Mouse (Mus musculus) embryo, embryonic 11.5 days (tissue): ENCODE results near the gene AC124108.1.

Experiments used
- DNase-seq: peaks from one replicate; pipeline ENCODE4 v3.0.0-alpha.2; 2012; ENCODE audit warnings: low read depth, low spot score

The AC124108.1 gene

DNA sequence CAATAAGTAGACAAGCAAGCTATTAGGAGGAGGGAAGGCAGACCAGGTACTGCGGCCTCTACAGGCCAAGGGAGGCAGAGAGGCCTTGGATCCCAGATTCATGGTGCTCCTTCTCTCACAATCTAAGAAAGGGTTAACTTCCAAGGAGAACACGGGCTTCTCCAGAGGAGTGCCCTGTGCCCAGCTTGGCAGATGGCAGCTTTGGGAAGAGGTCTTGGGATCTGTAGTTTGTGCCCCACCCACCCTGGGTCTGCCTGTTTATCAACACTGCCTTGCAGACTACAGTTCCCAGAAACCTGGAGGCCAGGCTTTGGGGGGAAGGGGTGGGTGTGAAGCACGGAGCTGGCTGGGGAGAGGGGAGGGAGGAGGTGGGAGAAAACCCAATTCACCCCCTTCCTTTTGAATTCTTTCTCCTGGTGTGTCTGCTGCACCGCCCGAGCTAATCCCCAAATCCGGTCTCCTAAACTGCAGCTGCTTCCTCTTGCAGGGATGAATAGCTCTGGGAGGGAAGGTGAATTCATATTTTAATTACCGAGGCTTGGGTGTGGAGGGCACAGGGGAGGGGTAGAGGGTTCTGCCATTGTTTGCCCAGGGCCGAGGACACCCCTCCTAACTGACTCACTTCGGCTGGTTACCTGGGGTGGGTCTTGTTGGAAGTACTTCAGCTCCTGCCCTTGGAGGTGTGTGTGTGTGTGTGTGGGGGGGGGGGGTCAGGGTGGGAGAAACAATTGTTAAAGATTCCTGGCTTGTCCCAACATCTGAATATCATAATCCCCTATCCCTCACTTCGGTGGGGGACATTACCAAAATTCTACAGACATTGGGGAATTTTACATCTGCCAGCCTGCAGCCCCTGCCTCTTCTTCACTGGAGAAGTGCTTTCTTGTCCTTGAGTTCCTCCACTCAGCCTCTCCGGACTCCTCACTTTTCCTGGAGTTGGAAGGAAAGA lies 9.6 kb downstream of the AC124108.1 start:
- peak; percentile 24 for DNase-seq

DNA sequence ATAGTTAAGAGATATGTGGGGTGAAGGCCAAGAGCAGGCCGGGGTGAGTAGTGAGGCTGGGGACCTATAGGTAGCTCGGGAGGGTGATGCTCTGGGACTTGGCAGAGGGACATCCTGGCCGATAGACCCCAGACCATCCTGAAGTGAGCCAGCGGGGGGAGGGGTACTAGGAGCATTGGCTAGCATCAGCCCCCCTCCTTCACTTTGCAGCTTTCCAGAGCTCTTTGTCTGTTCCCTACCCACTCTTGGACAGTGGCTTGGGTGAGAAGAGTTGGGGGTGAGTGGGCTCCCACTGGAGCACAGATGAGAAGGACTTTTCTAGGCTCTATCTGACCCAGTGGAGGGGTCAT lies 10.2 kb downstream of the AC124108.1 start:
- no peak for DNase-seq

DNA sequence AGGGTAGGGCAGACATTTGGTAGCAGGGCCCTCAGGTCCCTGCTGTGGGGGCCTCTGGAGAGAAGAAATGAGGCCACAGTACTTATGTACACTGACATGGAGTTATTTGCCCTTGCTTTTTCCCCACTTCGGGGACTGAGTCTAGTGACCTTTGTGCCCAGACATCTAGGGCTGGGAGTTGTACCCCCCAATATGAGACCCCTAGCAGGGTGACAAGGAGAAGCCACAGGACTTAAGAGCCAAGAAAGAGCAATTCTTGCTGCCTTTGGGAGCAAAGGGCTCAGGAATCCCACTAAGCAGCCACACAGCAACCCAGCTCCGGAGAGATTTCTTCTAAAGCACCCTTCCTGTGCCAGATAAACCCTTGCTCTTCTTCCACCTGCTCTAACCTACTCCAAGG lies 10.7 kb downstream of the AC124108.1 start:
- no peak for DNase-seq

DNA sequence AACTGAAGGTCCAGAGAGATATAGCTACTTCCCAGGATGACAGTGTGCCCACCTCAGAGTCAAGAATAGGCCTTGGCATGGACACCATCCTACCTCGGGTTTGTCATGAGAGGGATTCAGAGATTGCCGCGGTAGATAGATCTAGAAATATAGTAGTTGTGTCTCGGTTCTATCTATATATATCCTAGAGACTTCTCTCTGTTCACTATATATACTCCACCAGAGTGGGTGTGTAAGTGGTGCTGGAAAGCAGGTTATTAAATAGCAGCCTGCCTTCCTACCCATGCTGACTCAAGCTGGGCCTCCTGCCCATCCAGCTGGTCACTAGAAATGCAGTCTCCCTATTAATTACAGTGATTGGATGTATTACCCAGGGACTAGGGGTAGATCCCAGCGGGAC lies 11.5 kb downstream of the AC124108.1 start:
- DNase-seq = no peak

DNA sequence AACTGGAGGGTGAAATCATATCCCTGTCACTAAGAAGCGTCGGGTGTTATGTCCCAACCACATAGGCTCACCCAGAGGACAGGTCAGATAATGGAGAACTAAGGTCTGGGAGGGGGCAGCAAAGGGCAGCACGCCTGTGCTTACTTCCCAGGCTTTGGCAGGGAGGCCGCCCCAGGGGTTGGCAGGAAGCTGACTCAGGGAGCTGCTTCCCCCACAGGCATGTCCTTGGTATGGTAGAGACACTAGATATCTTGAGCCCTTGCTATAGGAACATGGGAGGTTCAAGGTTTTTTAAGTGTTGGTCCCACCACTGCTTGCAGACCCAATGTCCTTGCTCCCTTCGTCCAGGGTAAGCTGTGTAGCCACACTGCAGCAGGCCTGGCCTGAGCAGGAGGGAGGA lies 14.7 kb downstream of the AC124108.1 start:
- DNase-seq = no peak

DNA sequence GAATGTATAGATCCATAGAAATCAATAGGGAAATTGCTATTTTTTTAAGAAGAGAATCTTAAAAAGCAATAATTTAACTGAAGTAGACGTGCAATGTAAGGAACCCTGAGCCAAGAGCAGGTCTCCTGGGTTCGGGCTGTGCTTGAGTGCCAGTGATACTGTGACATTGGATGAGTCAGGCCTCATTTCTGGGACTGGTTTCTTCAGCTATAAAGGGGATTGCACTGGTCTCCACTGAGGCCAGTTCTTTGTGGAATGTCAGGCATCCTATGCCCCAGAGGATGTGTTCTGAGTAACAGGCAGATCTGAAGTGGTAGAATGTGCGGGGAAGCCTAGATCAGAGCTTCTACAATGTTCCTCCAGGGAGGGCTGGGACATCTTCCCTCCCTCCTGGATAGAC lies 15.6 kb downstream of the AC124108.1 start:
- no peak for DNase-seq

DNA sequence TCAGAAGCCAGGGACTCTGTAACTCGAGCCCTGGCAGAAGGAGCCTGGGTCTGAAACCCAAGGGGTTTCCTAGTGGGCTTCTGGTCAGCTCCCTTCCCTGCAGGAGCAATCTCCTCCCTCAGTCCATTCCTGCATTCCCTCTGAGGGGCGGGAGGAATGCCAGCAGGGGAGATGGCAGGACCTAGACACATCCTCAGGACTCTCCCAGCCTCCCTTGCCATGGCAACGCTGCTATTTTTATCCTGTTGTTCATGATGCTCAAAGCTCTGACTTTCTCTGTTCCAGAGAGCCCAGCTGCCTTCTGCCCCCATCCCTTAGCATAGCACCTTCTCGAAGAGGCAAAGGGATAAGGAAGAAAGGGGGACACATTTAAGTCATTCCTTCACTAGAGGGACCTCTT lies 16.9 kb downstream of the AC124108.1 start:
- no peak for DNase-seq

DNA sequence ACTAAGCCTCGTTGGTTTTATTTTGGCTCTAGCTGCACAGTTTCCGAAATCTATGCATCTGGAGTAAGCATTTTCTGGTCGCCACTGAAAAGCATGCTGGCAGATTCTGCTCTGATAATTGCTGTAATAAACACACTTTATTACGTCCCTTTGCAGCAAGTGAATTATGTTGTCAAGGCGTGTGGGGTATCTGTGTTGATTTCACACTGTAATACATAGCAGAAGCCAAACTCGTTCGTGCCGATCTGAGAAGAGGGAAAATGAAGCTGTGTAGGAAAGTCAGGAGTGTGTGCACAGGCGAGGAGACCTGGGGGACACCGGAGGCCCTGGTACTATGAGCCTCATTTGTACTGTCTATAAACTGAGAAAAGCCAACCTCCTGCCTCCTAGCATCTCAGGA lies 18.1 kb downstream of the AC124108.1 start:
- DNase-seq = no peak

DNA sequence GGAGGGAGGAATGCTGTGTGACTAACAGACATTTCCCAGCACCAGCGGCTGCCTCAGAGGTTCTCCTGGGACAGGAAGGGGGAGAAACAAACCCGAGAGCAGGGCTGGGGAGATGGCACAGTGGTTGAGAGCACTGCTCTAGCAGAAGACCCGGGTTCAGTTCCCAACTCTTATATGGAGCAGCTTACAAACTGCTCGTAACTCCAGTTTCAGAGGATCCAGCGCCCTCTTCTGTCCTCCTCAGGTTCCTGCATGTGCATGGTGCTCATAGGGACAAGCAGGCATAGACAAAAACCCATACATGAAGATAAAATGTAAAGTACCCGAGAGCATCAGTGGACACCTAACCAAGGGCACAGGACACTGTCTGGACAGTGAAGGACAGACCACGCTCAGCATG lies 19.7 kb downstream of the AC124108.1 start:
- DNase-seq = peak; percentile 37

DNA sequence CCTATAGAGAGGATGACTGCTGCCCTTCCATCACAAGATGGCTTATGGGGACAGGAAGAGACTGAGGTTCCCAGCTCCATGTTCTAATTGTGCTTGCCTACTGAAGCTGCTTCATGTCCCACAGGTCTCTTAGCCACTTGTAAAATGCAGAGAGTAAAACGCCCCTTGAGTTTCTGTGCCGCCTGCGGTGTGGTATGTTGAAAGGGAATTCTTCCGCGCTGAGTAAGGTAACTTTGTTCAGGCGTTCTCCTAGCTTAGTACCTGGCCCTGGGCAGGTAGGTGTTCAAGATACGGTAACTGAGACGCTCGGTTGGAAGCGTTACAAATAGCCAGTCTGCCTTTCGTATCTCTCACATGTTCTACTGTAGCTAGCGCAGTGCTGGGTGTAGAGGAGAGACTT lies 20.4 kb downstream of the AC124108.1 start:
- no peak for DNase-seq

DNA sequence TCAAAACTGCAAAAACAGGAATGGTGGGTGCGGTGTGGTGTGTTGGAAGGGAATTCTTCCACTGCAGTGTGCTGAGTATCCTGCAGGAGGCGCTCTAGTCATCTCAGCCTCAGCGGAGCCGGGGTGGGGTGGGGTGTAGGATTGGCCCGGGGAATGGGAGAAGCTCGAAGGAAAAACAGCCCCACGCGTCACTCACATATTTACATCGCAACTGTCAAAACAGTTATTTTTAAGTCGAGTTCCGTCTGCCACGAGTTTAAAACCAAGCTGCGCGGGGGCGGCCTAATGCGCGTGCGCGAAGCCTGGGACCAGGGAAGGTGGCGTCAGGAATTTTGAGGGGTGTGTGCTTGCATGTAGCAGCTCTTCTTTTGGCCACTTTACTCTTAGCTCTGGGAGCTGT lies 21.0 kb downstream of the AC124108.1 start:
- peak; percentile 27 for DNase-seq

DNA sequence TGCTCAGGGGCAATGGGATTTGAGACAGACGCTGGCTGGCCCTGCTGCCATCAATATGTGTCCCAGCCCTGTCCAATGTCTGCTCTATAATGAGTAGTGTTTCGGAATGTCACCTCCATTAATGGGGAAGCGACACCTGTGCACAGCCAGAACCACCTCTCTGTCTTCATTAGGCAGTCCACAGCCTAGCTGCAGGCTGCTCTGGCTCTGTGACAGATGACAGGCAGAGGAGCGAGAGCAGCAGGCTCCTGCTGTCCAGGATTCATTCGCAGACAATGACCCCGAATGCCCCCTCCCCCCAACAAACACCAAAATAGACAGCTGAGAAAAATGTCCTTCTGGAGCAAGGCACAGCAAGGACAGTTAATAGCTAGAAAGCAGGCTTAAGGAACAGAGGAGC lies 21.8 kb downstream of the AC124108.1 start:
- no peak for DNase-seq

DNA sequence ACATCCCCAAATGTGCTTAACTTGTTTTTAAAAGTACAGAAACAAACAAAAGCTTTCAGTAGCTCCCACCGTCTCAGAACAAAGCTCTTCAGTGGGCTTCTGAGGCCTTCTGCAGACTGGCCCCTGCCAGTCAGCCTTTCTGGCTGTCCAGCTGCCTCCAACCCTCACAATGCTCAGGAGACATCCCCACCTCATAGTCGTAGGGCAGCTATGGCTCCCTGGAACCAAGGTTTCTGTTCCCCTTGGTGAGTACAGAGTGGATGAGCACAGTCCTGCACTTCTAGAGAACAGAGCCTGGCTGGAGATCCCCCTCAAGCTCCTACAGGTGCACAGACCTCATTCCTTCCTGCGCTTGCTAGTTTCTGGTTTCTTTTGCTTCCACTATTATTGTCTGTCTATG lies 25.0 kb downstream of the AC124108.1 start:
- no peak for DNase-seq

DNA sequence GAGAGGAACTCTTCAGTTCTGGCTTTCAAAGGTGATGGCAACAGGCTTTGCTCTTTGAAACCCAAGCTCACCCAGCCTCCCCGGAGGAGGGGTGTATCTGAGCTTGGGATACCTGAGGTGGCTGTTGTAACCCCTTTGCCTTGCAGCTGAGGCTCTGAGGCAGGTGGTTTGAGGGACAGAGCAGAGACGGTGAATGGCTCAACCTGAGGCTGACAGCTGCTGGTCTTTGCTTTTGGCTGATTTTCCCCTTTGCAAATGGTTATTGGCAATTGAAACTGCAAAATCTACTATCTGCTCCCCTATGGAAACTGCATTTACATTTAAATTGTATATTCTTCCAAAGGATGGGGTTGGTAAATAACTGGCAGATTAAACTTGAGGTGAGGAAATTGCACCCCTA lies 30.4 kb downstream of the AC124108.1 start:
- DNase-seq = no peak

DNA sequence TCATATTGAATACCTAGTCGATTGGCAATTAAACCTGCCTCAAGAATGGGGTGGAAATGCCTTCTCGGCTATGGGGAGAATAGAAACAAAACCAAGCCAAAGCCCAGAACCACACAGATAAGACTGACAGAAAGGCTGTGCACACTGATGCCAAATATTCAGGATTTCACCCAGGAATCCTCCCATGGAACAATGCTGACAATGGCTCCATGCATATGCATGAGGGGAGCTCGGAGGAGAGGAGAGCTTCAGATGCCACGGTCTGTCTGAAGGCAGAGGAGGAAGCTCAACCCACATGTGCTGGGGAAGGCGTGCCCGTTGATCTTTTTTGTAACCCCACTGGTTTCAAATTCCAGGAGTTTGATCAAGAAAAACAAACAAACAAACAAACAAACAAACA lies 30.9 kb downstream of the AC124108.1 start:
- no peak for DNase-seq

DNA sequence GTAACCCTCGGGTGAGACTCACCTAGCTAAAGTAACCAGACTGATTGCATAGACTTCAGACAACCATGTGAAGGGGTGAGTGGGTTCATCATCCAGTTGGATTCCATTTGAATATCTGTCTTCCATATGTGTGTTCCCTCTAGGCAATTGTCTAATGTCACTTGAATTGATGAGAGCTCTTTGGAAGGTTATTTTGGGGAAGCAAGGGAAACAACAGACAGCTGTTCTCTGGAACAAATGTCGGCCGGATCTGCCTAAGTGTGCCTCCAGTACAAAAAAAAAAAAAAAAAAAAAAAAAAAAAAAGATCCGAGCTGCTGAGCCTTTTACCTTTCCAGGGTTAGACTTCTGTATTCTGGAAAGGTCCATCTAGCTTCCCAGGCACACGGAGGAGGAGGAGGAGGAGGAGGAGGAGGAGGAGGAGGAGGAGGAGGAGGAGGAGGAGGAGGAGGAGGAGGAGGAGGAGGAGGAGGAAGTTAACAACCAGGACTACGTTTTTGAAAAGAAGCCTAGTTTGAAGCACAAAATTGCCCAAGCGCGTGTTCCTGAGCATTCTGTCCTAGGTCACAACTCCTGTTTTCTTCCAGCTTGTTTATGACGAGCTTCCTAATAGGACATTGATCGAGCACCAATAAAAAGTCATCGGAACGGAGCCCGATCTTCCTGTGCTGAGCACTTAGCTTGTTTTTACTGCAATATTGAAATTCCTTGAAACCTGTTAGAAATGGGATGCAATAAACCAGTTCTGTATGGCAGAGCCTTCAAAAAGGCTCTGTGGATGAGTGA lies 35.2 kb downstream of the AC124108.1 start:
- DNase-seq = no peak

DNA sequence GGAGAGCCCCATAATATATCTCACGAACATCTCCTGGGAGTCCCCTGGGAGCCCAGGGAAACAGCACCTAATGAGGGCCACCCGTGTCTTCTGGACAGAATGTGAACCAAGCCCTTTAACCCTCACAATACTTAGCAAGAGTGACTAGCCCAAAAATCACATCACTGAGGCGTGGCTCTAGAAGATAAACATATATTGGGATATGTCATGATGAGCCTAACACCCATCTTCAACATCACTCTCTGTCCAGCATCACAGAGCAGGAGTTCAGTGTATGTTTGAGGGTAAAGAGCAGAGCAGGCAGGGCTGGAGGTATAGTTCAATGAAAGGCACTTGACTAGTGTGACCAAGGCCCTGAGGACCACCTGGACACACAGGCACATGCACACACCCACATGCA lies 38.4 kb downstream of the AC124108.1 start, which contains the start of gene Gm10188:
Gm10188 (minus strand) TSS at position 101 of the 400 bp plus-strand sequence.
- no peak for DNase-seq

DNA sequence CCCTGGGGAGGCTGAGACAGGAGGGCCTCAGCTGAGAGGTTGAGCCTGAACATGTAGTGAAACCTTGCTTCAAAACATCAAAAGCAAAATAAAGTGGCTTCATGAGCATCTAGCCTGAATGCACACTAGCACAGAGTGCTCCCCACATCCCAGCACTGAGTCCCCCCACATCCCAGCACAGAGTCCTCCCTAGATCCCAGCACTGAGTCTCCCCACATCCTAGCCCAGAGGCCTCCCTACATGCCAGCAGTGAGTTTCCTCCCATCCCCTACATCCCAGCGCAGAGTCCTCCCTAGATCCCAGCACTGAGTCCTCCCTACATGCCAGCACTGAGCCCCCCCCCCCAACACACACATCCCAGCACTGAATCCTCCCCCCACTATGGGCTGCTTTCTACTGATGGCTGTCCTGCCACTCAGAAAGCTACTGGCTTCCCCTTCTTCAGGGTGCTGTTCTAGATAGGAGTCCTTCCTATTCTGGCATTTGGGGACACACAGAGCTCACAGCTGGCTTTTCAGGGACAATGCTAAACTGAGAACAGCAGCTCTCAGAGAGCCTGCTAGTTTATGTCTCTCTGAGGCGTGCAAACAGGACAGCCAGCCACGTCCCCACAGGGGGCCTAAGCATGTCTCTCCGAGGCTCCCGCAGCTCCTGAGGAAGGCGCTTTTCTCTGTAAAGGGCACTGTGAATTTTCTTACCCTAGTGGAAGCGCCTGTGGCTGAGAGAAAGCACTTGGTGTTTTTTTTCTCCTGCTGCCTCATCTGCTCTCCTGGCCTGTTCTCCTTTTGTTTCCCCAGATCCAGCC lies 40.4 kb downstream of the AC124108.1 start:
- no peak for DNase-seq

DNA sequence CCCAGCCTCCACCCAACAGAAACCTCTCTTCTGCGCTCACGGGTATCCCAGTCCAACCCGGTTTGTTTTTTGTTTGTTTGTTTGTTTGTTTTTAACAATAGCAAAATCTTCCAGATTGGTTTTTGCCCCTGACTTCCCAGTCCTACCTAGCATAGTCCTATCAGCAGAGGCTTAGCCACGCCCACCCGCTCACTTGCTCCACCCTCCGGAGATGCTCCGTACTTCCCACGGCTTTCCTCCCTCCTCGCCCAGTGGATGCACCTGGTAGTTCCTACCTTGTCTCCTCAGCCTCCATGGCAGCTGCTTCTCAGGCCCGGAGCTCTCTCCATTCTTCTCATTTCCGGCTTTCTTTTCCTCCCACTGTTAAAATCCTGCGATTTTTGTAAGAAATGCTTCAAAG lies 42.3 kb downstream of the AC124108.1 start:
- no peak for DNase-seq

DNA sequence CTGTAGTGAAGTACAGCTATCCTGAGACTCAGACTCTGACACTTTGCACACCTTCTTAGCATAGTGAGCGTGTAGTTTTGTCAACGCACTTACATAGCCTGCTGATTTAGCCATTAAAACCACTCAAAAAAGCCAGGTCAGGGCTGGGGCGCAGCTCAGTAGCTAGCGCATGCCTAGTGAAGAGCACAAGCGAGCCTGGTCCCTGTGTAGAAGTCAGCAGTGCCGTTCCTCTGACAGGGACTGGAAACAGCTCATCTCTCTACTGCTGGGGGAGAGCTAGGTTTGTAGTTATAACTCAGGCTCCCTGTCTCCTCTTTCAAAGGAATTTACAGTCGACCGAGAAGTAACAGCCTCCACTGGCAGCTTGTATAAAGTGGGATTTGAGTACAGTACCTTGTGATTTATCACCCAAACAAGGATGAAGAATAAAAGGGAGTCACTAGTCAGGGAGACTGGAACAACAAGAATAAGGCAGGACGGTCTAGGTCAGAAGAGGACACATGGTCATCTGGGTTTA lies 43.6 kb downstream of the AC124108.1 start:
- DNase-seq = no peak

DNA sequence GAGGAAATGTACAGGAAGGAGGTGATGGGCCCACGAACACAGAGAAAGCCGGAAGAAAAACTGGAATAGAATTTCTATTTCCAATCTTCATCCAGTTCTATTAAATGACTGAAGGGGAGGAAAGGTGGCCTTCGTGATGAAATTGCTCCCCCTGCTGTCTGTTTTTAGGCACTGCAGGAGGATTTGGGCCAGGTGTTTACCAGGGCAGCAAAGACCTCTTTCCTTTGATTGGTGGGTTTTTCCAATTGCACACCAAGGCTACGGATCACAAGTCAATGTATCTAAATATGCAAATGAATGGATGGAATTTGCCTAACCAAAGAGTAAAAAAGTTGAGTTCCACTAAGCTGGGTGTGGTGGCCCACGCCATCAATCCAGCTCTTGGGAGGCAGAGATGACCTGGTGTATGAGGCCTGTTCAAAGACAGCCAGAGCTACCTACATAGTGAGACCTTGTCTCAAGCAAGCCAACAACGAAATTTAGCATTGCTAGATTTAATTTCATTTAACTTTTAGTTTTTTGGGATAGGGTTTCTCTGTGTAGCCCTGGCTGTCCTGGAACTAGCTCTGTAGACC lies 46.4 kb downstream of the AC124108.1 start:
- DNase-seq = peak; percentile 48
